Mouse (Mus musculus) E14TG2a.4 (cell line): Measurements from ENCODE around the gene Nos2.

ENCODE experiments used
- H3K27me3 ChIP-seq: 2 replicates; pipeline ENCODE4 v1.6.1; 2014; ENCODE audit warnings: low read length, control low read depth; ENCODE audit not compliant: insufficient read depth
- H3K36me3 ChIP-seq: 2 replicates; pipeline ENCODE4 v1.6.1; 2014; ENCODE audit warnings: low read length, control low read depth; ENCODE audit not compliant: insufficient read depth
- H3K4me1 ChIP-seq: replicated peaks from 2 replicates; pipeline ENCODE4 v1.6.1; 2014; ENCODE audit warnings: low read depth, low read length, control low read depth
- H3K4me3 ChIP-seq: replicated peaks from 2 replicates; pipeline ENCODE4 v1.5.1; 2014; ENCODE audit warnings: mild to moderate bottlenecking, low read length
- H3K9me3 ChIP-seq: 2 replicates; pipeline ENCODE4 v1.6.1; 2014; ENCODE audit warnings: low read length, control low read depth
- CTCF ChIP-seq: conservative IDR thresholded peaks from 2 replicates; pipeline ENCODE4 v1.5.1; 2014; ENCODE audit warnings: low read length
- NANOG ChIP-seq: IDR thresholded peaks from 2 replicates; pipeline ENCODE4 v1.6.1; 2014; ENCODE audit warnings: borderline replicate concordance, low read length, mixed read lengths
- POU5F1 ChIP-seq: IDR thresholded peaks from 2 replicates; pipeline ENCODE4 v1.6.1; 2014; ENCODE audit warnings: low read length, borderline replicate concordance

The Nos2 gene

DNA sequence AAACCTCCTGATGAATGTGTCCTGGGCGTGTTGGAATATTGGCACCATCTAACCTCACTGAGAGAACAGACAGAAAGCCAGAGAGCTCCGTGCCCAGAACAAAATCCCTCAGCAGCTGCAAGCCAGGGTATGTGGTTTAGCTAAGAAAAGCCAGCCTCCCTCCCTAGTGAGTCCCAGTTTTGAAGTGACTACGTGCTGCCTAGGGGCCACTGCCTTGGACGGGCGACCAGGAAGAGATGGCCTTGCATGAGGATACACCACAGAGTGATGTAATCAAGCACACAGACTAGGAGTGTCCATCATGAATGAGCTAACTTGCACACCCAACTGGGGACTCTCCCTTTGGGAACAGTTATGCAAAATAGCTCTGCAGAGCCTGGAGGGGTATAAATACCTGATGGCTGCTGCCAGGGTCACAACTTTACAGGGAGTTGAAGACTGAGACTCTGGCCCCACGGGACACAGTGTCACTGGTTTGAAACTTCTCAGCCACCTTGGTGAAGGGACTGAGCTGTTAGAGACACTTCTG is at the start of gene Nos2:
TSS of gene Nos2 (plus strand) at position 377 of the 529 bp plus-strand sequence.
- Histone ChIP-seq H3K9me3 (no peaks in the 10 kb centered on the region), H3K4me1 (peaks cover 25% of the 10 kb centered on the region), H3K36me3 (no peaks in the 10 kb centered on the region), H3K4me3 (no peak within 1 kb of the TSS), H3K27me3 (peaks cover 46% of the 10 kb centered on the region)
- no peak for TF ChIP-seq CTCF
- no peak for TF ChIP-seq POU5F1
- no peak for TF ChIP-seq NANOG

DNA sequence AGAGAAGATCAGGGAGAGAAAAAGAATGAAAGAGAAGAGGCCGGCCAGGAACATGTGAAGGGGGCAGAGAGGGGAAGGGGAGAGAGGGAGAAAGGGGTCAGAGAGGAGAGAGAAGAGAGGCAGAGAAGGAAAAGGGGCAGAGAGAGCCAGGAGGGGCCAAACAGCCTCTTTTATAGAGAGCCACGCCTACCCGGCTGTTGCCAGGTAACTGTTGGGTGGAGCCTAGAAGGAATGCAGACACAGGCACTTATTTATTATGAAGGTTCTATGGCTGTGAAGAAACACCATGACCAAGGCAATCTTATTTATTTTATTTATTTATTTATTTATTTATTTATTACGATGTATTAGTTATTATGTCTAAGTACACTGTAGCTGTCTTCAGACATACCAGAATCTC is 49.7 kb upstream of the Nos2 start:
- H3K27me3 ChIP-seq, result no peaks in the 10 kb centered on the region
- TF ChIP-seq NANOG, result no peak
- no peak for TF ChIP-seq CTCF
- no peak for TF ChIP-seq POU5F1
- no peaks in the 10 kb centered on the region for H3K36me3 ChIP-seq
- H3K9me3 ChIP-seq, result no peaks in the 10 kb centered on the region
- no peak overlapping the region for H3K4me3 ChIP-seq
- H3K4me1 ChIP-seq, result peaks cover 17% of the 10 kb centered on the region

DNA sequence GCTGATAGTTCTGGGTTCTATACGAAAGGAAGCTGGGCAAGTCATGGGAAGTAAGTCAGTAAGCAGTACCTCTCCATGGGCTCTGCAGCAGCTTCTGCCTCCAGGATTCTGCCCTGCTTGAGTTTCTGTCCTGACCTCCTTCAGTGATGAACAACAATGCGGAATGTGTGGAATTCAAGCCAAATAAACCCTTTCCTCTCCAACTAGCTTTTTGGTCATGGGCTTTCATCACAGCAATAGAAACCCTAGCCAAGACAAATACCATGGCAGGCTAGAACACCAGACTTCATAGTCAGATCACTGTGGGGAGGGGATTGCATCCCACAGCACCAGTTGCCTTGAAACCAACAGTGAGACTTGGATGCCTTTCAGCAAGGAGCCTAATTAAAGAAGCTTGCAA is 47.8 kb upstream of the Nos2 start:
- H3K36me3 ChIP-seq, result no peaks in the 10 kb centered on the region
- peaks cover 14% of the 10 kb centered on the region for H3K4me1 ChIP-seq
- no peaks in the 10 kb centered on the region for H3K9me3 ChIP-seq
- no peak overlapping the region for H3K4me3 ChIP-seq
- TF ChIP-seq NANOG, result no peak
- TF ChIP-seq POU5F1, result no peak
- TF ChIP-seq CTCF, result no peak
- peaks cover 4% of the 10 kb centered on the region; the same call in 1 of the 2 replicates for H3K27me3 ChIP-seq

DNA sequence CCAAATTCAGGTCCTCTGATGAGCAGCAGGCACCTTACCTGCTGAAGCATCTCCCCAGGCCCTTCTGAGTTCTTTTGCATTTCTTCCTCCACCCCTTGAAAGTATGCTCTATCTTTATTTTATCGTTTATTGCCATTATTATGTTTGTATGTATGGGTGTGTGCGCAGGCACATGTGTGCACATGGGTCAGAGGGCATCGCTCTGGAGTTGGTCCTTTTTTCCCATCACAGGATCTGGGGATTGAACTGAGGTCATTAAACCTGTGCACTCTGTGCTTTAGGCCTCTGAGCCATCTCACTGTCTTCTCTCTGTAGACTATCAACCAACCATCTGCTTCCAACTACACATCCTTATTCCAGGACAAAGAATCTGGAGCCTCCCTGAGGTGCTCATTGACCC is 40.9 kb upstream of the Nos2 start:
- TF ChIP-seq CTCF (no peak), POU5F1 (no peak), NANOG (no peak)
- Histone ChIP-seq H3K4me1 (peaks cover 11% of the 10 kb centered on the region), H3K9me3 (no peaks in the 10 kb centered on the region), H3K36me3 (no peaks in the 10 kb centered on the region), H3K4me3 (no peak overlapping the region), H3K27me3 (peaks cover 4% of the 10 kb centered on the region; the same call in 1 of the 2 replicates)

DNA sequence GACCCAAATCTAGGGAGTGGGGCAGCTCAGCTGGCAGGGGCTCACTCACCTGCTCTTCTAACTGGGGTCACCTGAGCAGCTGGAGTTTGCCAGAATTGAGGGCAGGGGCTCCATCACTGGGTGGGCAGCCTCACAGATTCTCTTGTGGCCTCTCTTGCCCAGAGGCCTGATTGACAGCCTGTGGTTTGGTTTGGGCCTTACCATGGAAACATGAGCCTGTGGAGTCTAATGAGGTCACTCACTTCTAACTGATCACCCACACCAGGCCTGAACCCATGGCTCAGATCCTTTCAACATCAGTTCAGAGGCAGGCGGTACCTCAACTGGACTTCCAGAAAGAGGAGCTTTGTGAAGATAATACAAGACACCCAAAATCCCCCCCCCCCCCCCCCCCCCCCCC is 33.9 kb upstream of the Nos2 start:
- Histone ChIP-seq H3K9me3 (no peaks in the 10 kb centered on the region), H3K4me3 (no peak overlapping the region), H3K27me3 (no peaks in the 10 kb centered on the region), H3K4me1 (peaks cover 25% of the 10 kb centered on the region), H3K36me3 (no peaks in the 10 kb centered on the region)
- TF ChIP-seq NANOG (no peak), POU5F1 (no peak), CTCF (no peak)

DNA sequence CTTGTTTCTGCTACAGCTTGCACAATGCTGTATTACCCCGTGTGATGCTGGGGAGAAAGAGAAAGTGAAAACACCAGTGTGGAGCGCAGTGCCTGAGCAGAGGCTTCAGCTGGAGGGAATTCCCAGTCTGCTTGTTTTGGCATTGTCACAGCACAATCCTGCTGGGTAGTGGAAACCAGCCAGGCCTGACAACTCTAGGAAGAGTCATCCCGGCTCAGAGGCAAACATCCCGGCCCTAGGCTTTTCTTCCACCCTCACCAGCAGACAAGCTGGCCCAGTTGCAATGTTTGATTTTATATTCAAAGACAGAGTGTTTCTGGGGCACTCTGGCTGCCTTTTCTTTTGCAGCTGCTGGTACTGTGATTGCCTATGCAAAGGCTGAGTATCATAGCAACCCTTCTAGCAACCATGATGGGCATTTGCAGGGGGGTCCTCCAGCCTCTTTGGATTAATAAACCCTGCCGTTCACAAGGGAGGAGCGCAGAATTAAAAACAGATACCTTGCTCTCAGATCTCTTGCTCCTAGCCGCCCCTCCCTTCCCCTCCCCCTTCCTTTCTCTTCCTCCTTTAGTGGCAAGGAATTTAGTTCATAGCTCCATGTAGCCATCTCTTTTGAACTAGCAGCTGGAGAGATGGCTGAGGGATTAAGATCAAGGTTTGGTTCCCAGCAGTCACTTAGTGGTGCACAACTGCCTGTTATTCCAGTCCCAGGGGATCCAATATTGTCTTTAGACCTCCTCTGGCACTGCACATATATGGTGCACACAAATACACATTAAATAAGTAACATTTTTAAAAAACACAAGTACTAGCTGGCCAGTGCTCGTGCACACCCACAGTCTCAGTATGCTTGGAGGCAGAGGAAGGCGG is 33.2 kb upstream of the Nos2 start:
- H3K4me3 ChIP-seq, result no peak overlapping the region

DNA sequence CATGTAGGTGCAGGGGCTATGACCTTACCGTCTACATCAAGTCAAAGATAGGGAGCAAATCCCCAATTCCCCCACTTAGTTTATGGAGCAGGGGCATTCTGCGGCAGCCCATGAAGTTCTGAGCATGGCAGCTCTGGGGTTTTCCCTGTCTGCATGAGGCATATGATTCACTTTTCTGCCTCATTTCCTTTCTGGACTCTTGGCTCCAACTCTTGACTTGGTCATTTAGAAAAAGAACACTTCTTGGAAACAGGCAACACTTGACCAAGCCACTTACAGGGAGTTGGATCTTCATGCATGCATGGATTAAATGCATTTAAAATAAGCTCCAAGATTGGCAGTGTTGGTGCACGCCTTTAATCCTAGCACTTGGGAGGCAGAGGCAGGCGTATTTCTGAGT is 31.4 kb upstream of the Nos2 start:
- peaks cover 18% of the 10 kb centered on the region for H3K4me1 ChIP-seq
- H3K9me3 ChIP-seq, result no peaks in the 10 kb centered on the region
- no peak overlapping the region for H3K4me3 ChIP-seq
- no peaks in the 10 kb centered on the region for H3K36me3 ChIP-seq
- TF ChIP-seq POU5F1 (no peak), CTCF (no peak), NANOG (no peak)
- H3K27me3 ChIP-seq, result no peaks in the 10 kb centered on the region

More for the DNA sequence above, 33.2 kb upstream of the Nos2 start:
- Histone ChIP-seq H3K36me3 (no peaks in the 10 kb centered on the region), H3K9me3 (no peaks in the 10 kb centered on the region), H3K4me1 (peaks cover 25% of the 10 kb centered on the region), H3K27me3 (no peaks in the 10 kb centered on the region)
- TF ChIP-seq CTCF, result no peak
- no peak for TF ChIP-seq POU5F1
- TF ChIP-seq NANOG, result no peak

DNA sequence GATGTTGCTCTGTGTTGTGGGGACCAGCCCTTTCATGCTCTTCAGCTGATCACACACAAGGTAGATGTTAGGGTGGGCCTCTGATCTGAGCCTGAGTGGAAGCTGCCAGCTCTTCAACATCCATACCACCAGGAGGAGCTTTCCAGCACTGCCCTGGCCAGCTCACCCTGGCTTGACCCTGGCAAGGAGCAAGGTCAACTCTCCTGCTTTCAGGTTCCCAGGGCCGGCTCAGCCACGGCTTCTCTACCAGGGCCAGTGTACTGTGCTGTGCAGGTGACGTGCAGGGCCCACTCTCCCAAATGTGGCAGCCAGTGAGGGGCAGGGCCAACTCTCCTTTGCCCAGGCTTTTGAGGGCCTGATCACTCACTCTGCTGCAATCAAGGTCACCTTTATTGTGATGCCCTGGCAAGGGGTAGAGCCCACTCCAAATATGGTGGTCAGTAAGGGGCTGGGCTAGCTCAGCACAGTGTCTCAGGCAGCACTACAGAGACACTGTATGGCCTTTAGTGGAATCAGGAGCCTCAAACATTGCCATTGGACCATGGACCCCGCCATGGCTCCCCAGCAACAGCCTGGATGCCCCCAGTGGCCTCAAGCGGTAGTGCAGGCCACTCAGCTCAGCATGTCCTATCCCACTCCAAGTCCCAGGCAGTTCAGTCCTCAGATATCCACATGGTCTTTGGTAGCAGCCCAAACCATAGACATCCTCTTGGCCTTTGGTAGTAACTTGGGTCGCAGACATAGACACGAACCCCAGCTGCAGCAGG is 24.0 kb upstream of the Nos2 start:
- Histone ChIP-seq H3K4me1 (peaks cover 4% of the 10 kb centered on the region; the same call in 1 of the 2 replicates), H3K4me3 (no peak overlapping the region), H3K9me3 (peaks cover 7% of the 10 kb centered on the region; the same call in 1 of the 2 replicates), H3K27me3 (peaks cover 8% of the 10 kb centered on the region; the same call in 1 of the 2 replicates), H3K36me3 (no peaks in the 10 kb centered on the region)
- TF ChIP-seq CTCF, result peak; percentile 94
- TF ChIP-seq POU5F1, result no peak
